Mouse (Mus musculus) layer of hippocampus, postnatal 10 days (tissue): Measurements from ENCODE around the gene Cep55. TPM values are rescaled to one million over a fixed set of nuclear protein-coding genes. Genes with fewer than 3 reads are reported as not detected.

Source experiments
- DNase-seq, 2 experiments: peaks; one replicate each; pipeline ENCODE4 v3.0.0; 2021; ENCODE audit warnings: low spot score in 2 of 2
- long read RNA-seq: library from polyadenylated mRNA; stranded (forward); transcript quantifications from one replicate; pipeline ENCODE4 v2.0.0, GENCODE M21; 2023
- total RNA-seq, 2 experiments: library from RNA; stranded (reverse); gene quantifications; 2 replicates each; pipeline ENCODE4 v1.2.3; 2021

The Cep55 gene
- 1 to 10 TPM; 1.9 to 2.1 TPM for total RNA-seq
- long read RNA-seq, partial matches to known transcripts, result 0 of 4 reads
- long read RNA-seq, other reads (novel, unspliced or antisense), result 4 of 4 reads

DNA sequence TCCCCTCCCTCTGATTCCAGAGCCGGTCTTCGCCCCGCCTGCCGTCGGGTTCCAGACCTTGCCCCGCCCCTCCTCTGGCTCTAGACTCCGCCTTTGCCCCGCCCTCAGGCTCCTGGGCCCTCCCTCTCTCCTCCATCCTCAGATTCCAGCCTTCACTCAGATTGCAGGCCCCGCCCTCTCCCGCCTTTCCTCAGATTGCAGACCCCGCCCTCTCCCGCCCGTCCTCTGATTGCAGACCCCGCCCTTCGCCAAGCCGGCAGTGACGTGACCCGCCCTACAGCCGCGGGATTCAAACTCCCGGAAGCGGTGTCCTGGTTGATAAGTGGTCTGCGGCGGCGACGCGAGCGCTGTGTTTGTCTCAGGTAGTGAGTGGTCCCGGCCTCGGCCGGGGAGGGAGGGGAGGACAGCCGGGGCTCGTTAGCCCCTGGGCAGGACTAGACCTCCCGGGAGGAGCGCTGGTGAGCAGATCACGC, at the start of gene Cep55:
TSS of gene Cep55 (plus strand) at position 292 of the 473 bp plus-strand sequence.
- peak; percentile 91 to 94 for DNase-seq

DNA sequence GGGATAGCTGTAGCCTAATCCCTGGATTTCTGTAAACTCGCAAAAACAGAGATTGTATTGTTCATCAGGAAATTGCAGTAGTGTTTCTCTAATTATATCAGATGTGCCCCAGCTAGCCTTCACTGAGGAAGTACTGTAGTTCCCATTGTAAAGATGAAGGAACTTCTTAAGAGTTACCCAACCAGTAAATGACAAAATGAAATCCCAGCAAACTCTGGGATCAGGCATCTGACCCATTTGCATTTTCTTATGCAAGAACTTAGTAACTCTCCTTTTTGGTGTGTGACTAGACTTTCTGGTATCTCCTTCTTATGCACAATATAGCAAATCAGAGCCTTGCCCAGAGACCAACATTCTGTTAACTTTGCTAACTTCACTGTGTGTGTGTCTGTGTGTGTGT, 43.4 kb upstream of the Cep55 start:
- DNase-seq, result no peak

- DNase-seq, result no peak
Measured at GRCm38 (mm10) chr19:38014443-38014842, 40.4 kb upstream of the Cep55 start.

- DNase-seq, result peak; percentile 62 to 66
Measured at GRCm38 (mm10) chr19:38015180-38015872, 39.5 kb upstream of the Cep55 start.

GRCm38 (mm10) chr19:38015873-38016254, 38.9 kb upstream of the Cep55 start:
- no peak for DNase-seq

GRCm38 (mm10) chr19:38022710-38023109, 32.1 kb upstream of the Cep55 start:
- DNase-seq, result no peak

GRCm38 (mm10) chr19:38023603-38024002, 31.2 kb upstream of the Cep55 start:
- no peak for DNase-seq

- DNase-seq, result no peak
Measured at GRCm38 (mm10) chr19:38025254-38026041, 29.4 kb upstream of the Cep55 start.

DNA sequence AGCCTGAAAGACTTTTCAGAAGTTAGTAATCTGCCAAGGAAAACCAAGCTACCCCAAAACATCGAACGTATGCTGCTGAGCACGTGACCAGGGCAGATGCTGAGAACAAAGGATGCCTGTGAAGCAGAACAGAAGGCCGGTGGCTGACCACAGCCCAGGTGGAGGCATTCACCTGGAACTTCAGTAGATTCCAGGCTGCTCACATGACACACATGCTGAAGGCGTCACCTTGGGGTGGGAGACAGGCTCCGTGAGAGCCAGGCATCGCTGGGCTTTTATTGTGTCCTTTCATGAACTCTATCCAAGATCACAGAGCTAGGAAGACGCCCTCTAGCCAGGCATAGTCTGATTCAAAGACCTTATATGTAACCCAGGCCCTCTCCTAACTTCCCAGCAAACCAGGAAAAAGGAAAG, 28.6 kb upstream of the Cep55 start:
- no peak for DNase-seq

- DNase-seq, result no peak
Measured at GRCm38 (mm10) chr19:38027389-38027788, 27.4 kb upstream of the Cep55 start.

DNA sequence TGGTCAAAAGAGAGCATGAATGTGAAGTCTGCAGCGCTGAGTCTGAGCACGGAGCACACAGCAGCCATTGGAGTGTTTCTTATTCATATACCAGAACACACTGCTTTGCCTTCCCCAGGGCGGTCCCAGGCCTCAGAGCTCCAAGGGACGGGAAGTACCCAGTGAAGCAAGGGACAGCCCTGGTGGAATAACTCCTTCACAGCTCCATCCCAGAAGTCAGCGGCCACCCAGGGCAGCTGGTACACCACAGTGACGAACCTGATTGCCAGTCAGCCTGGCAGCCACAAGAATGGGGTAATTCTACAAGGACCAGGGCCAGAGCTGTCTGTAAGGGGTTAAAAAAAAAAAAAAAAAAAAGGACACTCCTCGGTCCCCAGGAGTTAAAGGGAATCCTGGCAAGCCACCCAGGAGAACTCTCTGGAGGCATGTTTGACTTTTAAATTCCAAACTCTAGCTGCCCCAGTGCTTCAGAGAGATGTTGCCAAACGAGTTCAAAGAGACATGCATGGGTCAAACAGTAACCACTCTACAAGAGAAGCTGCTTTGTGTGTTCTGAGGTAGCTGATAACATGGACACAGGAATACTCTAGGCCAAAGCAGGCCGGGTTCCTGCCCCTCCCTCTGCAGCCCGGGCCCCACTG, 26.8 kb upstream of the Cep55 start:
- no peak for DNase-seq

GRCm38 (mm10) chr19:38029292-38029691, 25.5 kb upstream of the Cep55 start:
- DNase-seq, result no peak

- DNase-seq, result no peak
Measured at GRCm38 (mm10) chr19:38029871-38030270, 24.9 kb upstream of the Cep55 start.

- DNase-seq, result peak in 1 of 2 experiments; percentile 33
Measured at GRCm38 (mm10) chr19:38030673-38031137, 24.1 kb upstream of the Cep55 start.

- DNase-seq, result no peak
Measured at GRCm38 (mm10) chr19:38031144-38031543, 23.7 kb upstream of the Cep55 start.

DNA sequence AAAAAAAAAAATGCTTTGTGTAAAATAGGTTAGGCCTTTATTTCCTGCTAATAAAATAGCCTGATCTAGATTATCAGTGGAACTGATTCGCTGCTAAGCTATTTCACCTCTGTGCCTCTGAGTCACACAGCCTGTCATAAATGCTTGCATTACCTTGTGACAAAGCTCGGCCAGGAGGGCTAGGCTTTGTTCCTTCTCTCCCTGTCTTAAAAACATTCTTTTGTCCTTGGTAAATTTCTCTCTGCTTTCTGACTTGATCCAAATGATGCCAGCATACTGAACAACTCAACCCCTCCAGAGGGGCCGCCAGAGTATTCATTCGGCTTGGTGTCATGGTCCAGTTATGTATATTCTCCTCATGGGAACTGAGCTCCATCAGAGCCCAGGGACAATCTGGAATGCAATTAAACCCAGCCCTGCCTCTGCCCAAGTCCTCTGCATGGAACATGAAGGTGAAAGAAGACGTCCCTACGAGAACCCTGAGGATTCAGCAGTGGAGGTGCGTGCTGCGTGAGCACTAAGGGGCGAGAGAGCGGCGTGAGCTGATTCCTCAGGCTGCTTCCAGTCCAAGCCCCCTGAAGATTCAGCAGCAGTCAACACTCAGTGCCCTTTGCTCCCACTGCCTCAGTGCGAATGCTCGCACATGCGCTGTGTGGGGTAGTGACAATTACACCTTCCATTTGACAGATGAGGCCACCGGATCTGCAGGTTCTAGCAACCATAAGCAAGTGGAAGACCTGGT, 21.6 kb upstream of the Cep55 start:
- no peak for DNase-seq

DNA sequence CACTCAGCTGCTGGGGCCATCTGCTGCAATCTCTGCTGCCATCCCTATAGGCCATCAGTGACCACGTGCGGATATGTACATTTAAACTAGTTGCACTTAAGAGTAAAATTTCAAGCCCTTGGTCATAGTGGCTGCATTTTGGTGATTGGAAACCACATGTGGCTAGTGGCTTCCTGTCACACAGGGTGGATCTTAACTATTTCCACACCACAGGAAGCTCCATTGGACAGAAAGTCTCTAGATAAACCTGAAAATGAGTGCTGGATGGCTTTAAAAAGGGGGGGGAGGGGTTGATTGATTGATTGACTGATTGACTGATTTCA, 21.1 kb upstream of the Cep55 start:
- DNase-seq, result no peak

GRCm38 (mm10) chr19:38034696-38035095, 20.1 kb upstream of the Cep55 start:
- DNase-seq, result no peak

GRCm38 (mm10) chr19:38035766-38036165, 19.0 kb upstream of the Cep55 start:
- no peak for DNase-seq

GRCm38 (mm10) chr19:38038267-38038666, 16.5 kb upstream of the Cep55 start:
- DNase-seq, result no peak

DNA sequence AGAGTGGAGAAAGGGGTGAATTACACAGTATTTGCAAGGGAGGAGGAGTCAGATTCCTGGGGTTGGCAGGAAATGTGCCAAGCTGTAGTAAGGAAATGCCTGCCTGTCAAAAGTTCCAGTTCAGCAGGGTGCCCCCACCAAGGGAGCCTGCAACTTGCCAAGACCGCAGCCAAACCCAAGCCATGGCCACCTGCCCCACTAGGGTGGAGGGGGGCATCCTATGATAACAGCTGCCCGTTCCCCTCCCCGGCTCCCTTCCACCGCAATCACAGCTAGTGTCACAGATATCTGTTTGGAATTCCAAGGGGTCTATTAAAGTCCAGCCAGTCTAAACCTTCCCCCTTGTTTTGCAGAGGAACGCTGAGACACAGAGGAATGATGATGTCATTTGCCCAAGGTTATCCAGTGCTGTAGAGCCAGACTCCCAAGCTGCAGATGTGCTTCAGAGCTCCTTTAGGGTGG, 12.5 kb upstream of the Cep55 start:
- no peak for DNase-seq
